Mouse (Mus musculus): Measurements from ENCODE around the gene Phtf2. TPM values are rescaled to one million over a fixed set of nuclear protein-coding genes. Genes with fewer than 3 reads are reported as not detected.

Phtf2 gene
- polyA plus RNA-seq, 1 experiment, result 39.3 TPM

DNA sequence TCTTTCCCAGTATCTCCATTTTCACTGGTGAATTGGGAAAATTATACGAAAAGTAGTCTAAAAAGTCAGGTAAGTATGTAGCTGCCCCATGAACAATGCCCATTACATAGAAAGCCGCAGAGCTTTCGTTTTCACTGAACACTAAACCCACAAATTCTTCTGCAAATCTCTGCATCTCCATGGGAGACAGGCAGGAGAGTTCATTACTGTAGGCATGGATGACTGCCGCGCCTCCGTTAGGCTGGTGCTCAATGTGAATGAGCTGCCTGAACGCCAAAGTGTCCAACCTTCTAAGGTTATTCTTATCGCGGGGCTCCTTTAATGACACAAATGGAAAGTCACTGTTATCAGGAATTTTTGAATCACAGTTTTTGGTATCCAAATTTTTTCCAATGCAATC is 37.6 kb upstream of the Phtf2 start:
- H3K36me3 ChIP-seq (ENCODE audit: control insufficient read depth, insufficient read depth, low read length, poor library complexity, severe bottlenecking), result peaks cover 3% of the 10 kb centered on the region
- TF ChIP-seq CTCF (IDR thresholded peaks at IDR 0.05; ENCODE audit: low read depth, low read length) (no peak), EP300 (IDR thresholded peaks at IDR 0.05; ENCODE audit: insufficient read depth, low read depth, low read length) (no peak), POLR2A (IDR thresholded peaks at IDR 0.05; ENCODE audit: insufficient read depth, low read length) (no peak)
- no peaks in the 10 kb centered on the region for H3K27me3 ChIP-seq (ENCODE audit: control insufficient read depth, insufficient read depth, low read length, poor library complexity, severe bottlenecking)
- no peak overlapping the region for H3K9ac ChIP-seq (ENCODE audit: low read depth, poor library complexity, severe bottlenecking)
- H3K4me3 ChIP-seq (ENCODE audit: low read depth, low read length), result no peak overlapping the region
- H3K4me1 ChIP-seq (ENCODE audit: control insufficient read depth, insufficient read depth, low read length), result no peaks in the 10 kb centered on the region
- no peak overlapping the region for H3K27ac ChIP-seq (ENCODE audit: insufficient read depth, low read length)
- H3K9me3 ChIP-seq (replicated peaks; ENCODE audit: control insufficient read depth, insufficient read depth, low read length, poor library complexity, severe bottlenecking), result no peaks in the 10 kb centered on the region

DNA sequence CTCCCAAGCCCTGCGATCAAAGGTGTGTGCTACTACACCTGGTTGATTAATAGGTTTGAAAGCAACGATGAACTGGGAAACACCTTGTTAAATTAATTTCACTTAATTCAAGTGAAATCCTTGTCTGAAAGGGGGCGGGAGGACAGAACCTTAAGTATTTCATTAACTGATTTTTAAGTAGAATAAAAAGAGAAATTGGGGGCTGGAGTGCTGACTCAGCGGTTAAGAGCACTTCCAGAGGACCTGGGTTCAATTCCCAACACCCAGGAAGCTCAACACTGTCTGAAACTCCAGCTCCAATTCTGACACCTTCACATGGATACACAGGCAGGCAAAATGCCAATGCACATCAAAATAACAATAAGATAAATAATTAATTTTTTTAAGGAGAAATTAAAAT is 37.0 kb upstream of the Phtf2 start:
- TF ChIP-seq EP300 (IDR thresholded peaks at IDR 0.05; ENCODE audit: insufficient read depth, low read depth, low read length), result no peak
- no peak for TF ChIP-seq CTCF (IDR thresholded peaks at IDR 0.05; ENCODE audit: low read depth, low read length)
- TF ChIP-seq POLR2A (IDR thresholded peaks at IDR 0.05; ENCODE audit: insufficient read depth, low read length), result no peak
- no peaks in the 10 kb centered on the region for H3K27me3 ChIP-seq (ENCODE audit: control insufficient read depth, insufficient read depth, low read length, poor library complexity, severe bottlenecking)
- H3K4me3 ChIP-seq (ENCODE audit: low read depth, low read length), result no peak overlapping the region
- H3K4me1 ChIP-seq (ENCODE audit: control insufficient read depth, insufficient read depth, low read length), result no peaks in the 10 kb centered on the region
- H3K27ac ChIP-seq (ENCODE audit: insufficient read depth, low read length), result no peak overlapping the region
- H3K9me3 ChIP-seq (replicated peaks; ENCODE audit: control insufficient read depth, insufficient read depth, low read length, poor library complexity, severe bottlenecking), result no peaks in the 10 kb centered on the region
- H3K36me3 ChIP-seq (ENCODE audit: control insufficient read depth, insufficient read depth, low read length, poor library complexity, severe bottlenecking), result peaks cover 3% of the 10 kb centered on the region
- H3K9ac ChIP-seq (ENCODE audit: low read depth, poor library complexity, severe bottlenecking), result no peak overlapping the region

- H3K27me3 ChIP-seq (ENCODE audit: control insufficient read depth, insufficient read depth, low read length, poor library complexity, severe bottlenecking), result no peaks in the 10 kb centered on the region
- H3K27ac ChIP-seq (ENCODE audit: insufficient read depth, low read length), result no peak overlapping the region
- H3K9me3 ChIP-seq (replicated peaks; ENCODE audit: control insufficient read depth, insufficient read depth, low read length, poor library complexity, severe bottlenecking), result no peaks in the 10 kb centered on the region
- no peak overlapping the region for H3K9ac ChIP-seq (ENCODE audit: low read depth, poor library complexity, severe bottlenecking)
- H3K4me1 ChIP-seq (ENCODE audit: control insufficient read depth, insufficient read depth, low read length), result no peaks in the 10 kb centered on the region
- no peaks in the 10 kb centered on the region; the same call in 1 of the 2 replicates for H3K36me3 ChIP-seq (ENCODE audit: control insufficient read depth, insufficient read depth, low read length, poor library complexity, severe bottlenecking)
- H3K4me3 ChIP-seq (ENCODE audit: low read depth, low read length), result no peak overlapping the region
- TF ChIP-seq EP300 (IDR thresholded peaks at IDR 0.05; ENCODE audit: insufficient read depth, low read depth, low read length) (no peak), CTCF (IDR thresholded peaks at IDR 0.05; ENCODE audit: low read depth, low read length) (no peak), POLR2A (IDR thresholded peaks at IDR 0.05; ENCODE audit: insufficient read depth, low read length) (no peak)
Observed at GRCm38 (mm10) chr5:20913372-20914275, 31.7 kb upstream of the Phtf2 start.

GRCm38 (mm10) chr5:20911741-20912140 is 29.8 kb upstream of the Phtf2 start:
- no peaks in the 10 kb centered on the region for H3K4me1 ChIP-seq (ENCODE audit: control insufficient read depth, insufficient read depth, low read length)
- H3K9me3 ChIP-seq (replicated peaks; ENCODE audit: control insufficient read depth, insufficient read depth, low read length, poor library complexity, severe bottlenecking), result no peaks in the 10 kb centered on the region
- no peaks in the 10 kb centered on the region for H3K27me3 ChIP-seq (ENCODE audit: control insufficient read depth, insufficient read depth, low read length, poor library complexity, severe bottlenecking)
- no peak for TF ChIP-seq POLR2A (IDR thresholded peaks at IDR 0.05; ENCODE audit: insufficient read depth, low read length)
- no peak for TF ChIP-seq CTCF (IDR thresholded peaks at IDR 0.05; ENCODE audit: low read depth, low read length)
- no peak for TF ChIP-seq EP300 (IDR thresholded peaks at IDR 0.05; ENCODE audit: insufficient read depth, low read depth, low read length)
- peaks cover 4% of the 10 kb centered on the region for H3K36me3 ChIP-seq (ENCODE audit: control insufficient read depth, insufficient read depth, low read length, poor library complexity, severe bottlenecking)
- H3K9ac ChIP-seq (ENCODE audit: low read depth, poor library complexity, severe bottlenecking), result no peak overlapping the region
- H3K27ac ChIP-seq (ENCODE audit: insufficient read depth, low read length), result no peak overlapping the region
- no peak overlapping the region for H3K4me3 ChIP-seq (ENCODE audit: low read depth, low read length)

DNA sequence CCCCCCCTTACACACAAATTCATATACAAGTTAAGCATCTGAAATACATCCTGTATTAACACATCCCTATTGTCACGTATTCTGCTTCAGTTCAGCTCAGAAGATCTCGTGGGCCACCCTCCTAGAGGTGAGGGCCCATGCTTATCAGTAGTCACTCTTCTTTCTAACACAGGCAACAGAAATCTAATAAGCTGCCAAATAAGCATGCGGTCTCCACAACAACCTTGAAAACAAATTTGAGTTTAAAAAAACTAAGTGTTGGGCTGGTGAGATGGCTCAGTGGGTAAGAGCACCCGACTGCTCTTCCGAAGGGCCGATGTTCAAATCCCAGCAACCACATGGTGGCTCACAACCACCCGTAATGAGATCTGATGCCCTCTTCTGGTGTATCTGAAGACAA is 24.3 kb upstream of the Phtf2 start:
- Histone ChIP-seq H3K27ac (ENCODE audit: insufficient read depth, low read length) (no peak overlapping the region), H3K36me3 (ENCODE audit: control insufficient read depth, insufficient read depth, low read length, poor library complexity, severe bottlenecking) (peaks cover 13% of the 10 kb centered on the region), H3K9me3 (replicated peaks; ENCODE audit: control insufficient read depth, insufficient read depth, low read length, poor library complexity, severe bottlenecking) (no peaks in the 10 kb centered on the region), H3K4me1 (ENCODE audit: control insufficient read depth, insufficient read depth, low read length) (no peaks in the 10 kb centered on the region), H3K9ac (ENCODE audit: low read depth, poor library complexity, severe bottlenecking) (no peak overlapping the region), H3K4me3 (ENCODE audit: low read depth, low read length) (no peak overlapping the region), H3K27me3 (ENCODE audit: control insufficient read depth, insufficient read depth, low read length, poor library complexity, severe bottlenecking) (no peaks in the 10 kb centered on the region)
- TF ChIP-seq POLR2A (IDR thresholded peaks at IDR 0.05; ENCODE audit: insufficient read depth, low read length), result no peak
- no peak for TF ChIP-seq CTCF (IDR thresholded peaks at IDR 0.05; ENCODE audit: low read depth, low read length)
- no peak for TF ChIP-seq EP300 (IDR thresholded peaks at IDR 0.05; ENCODE audit: insufficient read depth, low read depth, low read length)

- no peaks in the 10 kb centered on the region for H3K27me3 ChIP-seq (ENCODE audit: control insufficient read depth, insufficient read depth, low read length, poor library complexity, severe bottlenecking)
- no peak overlapping the region for H3K27ac ChIP-seq (ENCODE audit: insufficient read depth, low read length)
- no peak overlapping the region for H3K9ac ChIP-seq (ENCODE audit: low read depth, poor library complexity, severe bottlenecking)
- no peaks in the 10 kb centered on the region for H3K4me1 ChIP-seq (ENCODE audit: control insufficient read depth, insufficient read depth, low read length)
- H3K9me3 ChIP-seq (replicated peaks; ENCODE audit: control insufficient read depth, insufficient read depth, low read length, poor library complexity, severe bottlenecking), result no peaks in the 10 kb centered on the region
- peaks cover 13% of the 10 kb centered on the region for H3K36me3 ChIP-seq (ENCODE audit: control insufficient read depth, insufficient read depth, low read length, poor library complexity, severe bottlenecking)
- no peak overlapping the region for H3K4me3 ChIP-seq (ENCODE audit: low read depth, low read length)
- no peak for TF ChIP-seq CTCF (IDR thresholded peaks at IDR 0.05; ENCODE audit: low read depth, low read length)
- no peak for TF ChIP-seq POLR2A (IDR thresholded peaks at IDR 0.05; ENCODE audit: insufficient read depth, low read length)
- TF ChIP-seq EP300 (IDR thresholded peaks at IDR 0.05; ENCODE audit: insufficient read depth, low read depth, low read length), result no peak
Observed at GRCm38 (mm10) chr5:20905437-20905836, 23.5 kb upstream of the Phtf2 start.

Measured in ES-Bruce4 (cell line).